Mouse (Mus musculus) intestine, embryonic 16.5 days (tissue): ENCODE measurements around the gene Ctrc. TPM values are rescaled to one million over a fixed set of nuclear protein-coding genes. Genes with fewer than 3 reads are reported as not detected.

Source experiments
- ATAC-seq: fragments of 200-750 bp; cut with Nextera tagmentation; 2 replicates; pipeline ENCODE4 v1.8.0; 2017; ENCODE audit warnings: moderate TSS enrichment, moderate library complexity
- H3K27ac ChIP-seq: fragments of 300-500 bp; sonication (generic); 2 replicates; pipeline ENCODE4 v1.5.1; 2014; ENCODE audit warnings: mild to moderate bottlenecking, low read length
- H3K27me3 ChIP-seq: fragments of 300-500 bp; sonication (generic); replicated peaks from 2 replicates; pipeline ENCODE4 v1.6.1; 2014; ENCODE audit warnings: low read length, control low read depth, mixed read lengths; ENCODE audit not compliant: control insufficient read depth, insufficient read depth
- H3K36me3 ChIP-seq: fragments of 300-500 bp; sonication (generic); 2 replicates; pipeline ENCODE4 v1.6.1; 2014; ENCODE audit warnings: low read length, control low read depth; ENCODE audit not compliant: control insufficient read depth, insufficient read depth
- H3K4me1 ChIP-seq: fragments of 300-500 bp; sonication (generic); 2 replicates; pipeline ENCODE4 v1.6.1; 2014; ENCODE audit warnings: low read length, control low read depth, mixed read lengths; ENCODE audit not compliant: control insufficient read depth, insufficient read depth
- H3K4me2 ChIP-seq: fragments of 300-500 bp; sonication (generic); 2 replicates; pipeline ENCODE4 v1.6.1; 2014; ENCODE audit warnings: low read depth, low read length, control low read depth
- H3K4me3 ChIP-seq: fragments of 300-500 bp; sonication (generic); 2 replicates; pipeline ENCODE4 v1.5.1; 2014; ENCODE audit warnings: mild to moderate bottlenecking, low read length
- H3K9ac ChIP-seq: fragments of 300-500 bp; sonication (generic); 2 replicates; pipeline ENCODE4 v1.6.1; 2014; ENCODE audit warnings: low read depth, low read length
- H3K9me3 ChIP-seq: fragments of 300-500 bp; sonication (generic); 2 replicates; pipeline ENCODE4 v1.6.1; 2016; ENCODE audit warnings: low read length, control low read depth; ENCODE audit not compliant: control insufficient read depth
- WGBS: fragments of 180-500 bp; shearing (Covaris S2); extraction: QIAGEN DNeasy Blood & Tissue Kit; methylation state at CpG from one replicate; pipeline ENCODE4 v1.1.7; 2014; 5-methylcytosine and 5-hydroxymethylcytosine counted together
- polyA plus RNA-seq: library from polyadenylated mRNA; unstranded; fragments of >200 nt; fragmentation: Nextera tagmentation; extraction: Ambion mirVana; gene quantifications from 2 replicates; pipeline ENCODE4 v1.2.1, GENCODE M21; 2015

The Ctrc gene
- polyA plus RNA-seq, 1 experiment from 2014 or later: 0.29 TPM

DNA sequence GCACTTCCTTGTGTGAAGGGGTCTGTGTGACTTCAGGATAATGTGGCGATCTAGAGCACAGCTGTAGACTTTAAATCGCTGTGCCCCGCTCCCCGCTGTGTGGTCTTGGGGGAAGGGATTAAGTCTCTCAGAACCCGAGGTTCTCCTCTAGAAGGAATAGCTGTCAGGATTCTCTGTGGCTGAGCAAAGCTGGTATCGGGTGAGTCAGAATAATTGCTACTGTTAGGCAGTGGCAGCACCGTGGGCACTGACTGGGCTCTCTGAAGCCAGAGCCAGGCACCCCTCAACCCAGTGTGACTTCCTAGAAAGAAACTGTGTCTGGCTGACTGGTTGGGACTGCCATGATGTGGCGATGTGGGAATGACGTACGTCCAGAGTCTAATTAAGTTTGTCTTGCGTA lies 15.8 kb downstream of the Ctrc start:
- Histone ChIP-seq H3K36me3 (no peaks in the 10 kb centered on the region), H3K9me3 (no peaks in the 10 kb centered on the region), H3K27ac (no peak overlapping the region), H3K4me2 (no peak overlapping the region), H3K4me1 (peaks cover 2% of the 10 kb centered on the region; the same call in 1 of the 2 replicates), H3K27me3 (no peaks in the 10 kb centered on the region), H3K9ac (no peak overlapping the region), H3K4me3 (no peak overlapping the region)
- ATAC-seq: no peak
- 57% methylated on average over 11 of the region's 11 CpGs for WGBS

DNA sequence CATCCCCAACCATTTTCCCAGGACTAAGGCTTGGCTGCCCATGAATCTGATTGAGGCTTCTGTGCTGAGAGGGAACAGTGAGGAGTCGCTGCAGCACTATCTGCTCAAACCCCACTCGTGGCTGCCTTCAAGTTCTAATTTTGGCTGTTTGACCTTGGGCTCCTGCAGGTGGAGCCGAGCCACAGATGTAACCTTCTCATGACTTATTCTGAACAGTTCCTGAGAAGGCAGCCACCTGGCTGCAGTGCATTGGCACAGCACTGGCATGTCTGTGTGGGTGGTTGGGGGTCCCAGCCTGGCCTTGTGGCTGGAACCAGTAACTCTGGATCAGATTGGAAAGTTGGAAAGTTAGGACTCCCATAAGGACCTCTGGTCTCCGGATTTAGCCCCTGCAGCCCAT lies 18.0 kb downstream of the Ctrc start:
- Histone ChIP-seq H3K9me3 (no peaks in the 10 kb centered on the region), H3K4me2 (no peak overlapping the region), H3K4me3 (no peak overlapping the region), H3K27me3 (no peaks in the 10 kb centered on the region), H3K27ac (no peak overlapping the region), H3K4me1 (no peaks in the 10 kb centered on the region), H3K9ac (no peak overlapping the region), H3K36me3 (no peaks in the 10 kb centered on the region)
- WGBS: 59% methylated on average over 4 of the region's 4 CpGs
- ATAC-seq: peak; percentile 48; the same call in 1 of the 2 replicates

DNA sequence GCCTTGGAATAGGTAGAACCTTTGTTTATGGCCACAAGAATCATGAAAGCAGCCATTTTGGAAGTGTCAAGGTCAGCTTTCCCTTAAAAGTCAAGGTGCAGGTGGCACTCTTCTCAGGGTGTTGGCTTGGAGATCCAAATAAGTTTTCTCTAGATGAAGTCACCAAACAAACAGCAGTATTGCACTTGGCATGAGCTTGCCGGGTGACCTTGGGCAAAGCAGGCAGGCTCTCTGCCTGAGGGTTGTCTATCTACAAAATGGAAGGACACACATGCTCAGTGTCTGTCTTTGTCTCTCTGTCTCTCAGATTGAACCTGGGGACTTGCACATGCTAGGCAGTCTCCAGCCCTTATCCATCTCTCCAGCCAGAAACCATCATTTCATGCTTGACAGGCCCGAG lies 18.8 kb downstream of the Ctrc start:
- H3K36me3 ChIP-seq: no peaks in the 10 kb centered on the region
- no peak overlapping the region for H3K4me3 ChIP-seq
- ATAC-seq: no peak
- 92% methylated on average over 2 of the region's 2 CpGs for WGBS
- no peak overlapping the region for H3K9ac ChIP-seq
- no peaks in the 10 kb centered on the region for H3K4me1 ChIP-seq
- no peak overlapping the region for H3K27ac ChIP-seq
- no peaks in the 10 kb centered on the region for H3K9me3 ChIP-seq
- no peaks in the 10 kb centered on the region for H3K27me3 ChIP-seq
- no peak overlapping the region for H3K4me2 ChIP-seq

DNA sequence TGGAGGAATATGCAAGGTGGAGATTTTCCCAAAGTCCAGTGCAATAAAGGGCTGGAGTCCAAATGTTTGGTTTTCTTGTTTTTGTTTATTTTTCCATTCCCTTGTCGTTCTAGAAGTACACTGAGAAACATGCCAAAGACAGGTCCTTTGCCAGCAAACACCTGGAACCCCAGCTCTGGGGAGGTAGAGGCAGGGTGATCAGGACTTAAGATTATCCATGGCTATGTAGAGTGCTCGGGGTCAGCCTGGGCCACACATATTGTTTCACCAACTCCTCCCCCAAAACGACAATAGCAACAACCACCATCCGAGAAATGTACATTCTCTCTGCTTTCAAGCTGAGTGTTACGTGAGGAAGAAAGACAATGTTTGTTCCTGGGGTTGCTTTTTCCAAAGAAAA lies 20.1 kb downstream of the Ctrc start, which contains the start of gene Cela2a:
Gene Cela2a, minus strand, starts transcription at position 101 of the 400 bp plus-strand sequence.
- Histone ChIP-seq H3K9ac (no peak within 1 kb of the TSS), H3K4me1 (no peaks in the 10 kb centered on the region), H3K36me3 (no peaks in the 10 kb centered on the region), H3K4me3 (no peak within 1 kb of the TSS), H3K27ac (no peak within 1 kb of the TSS), H3K4me2 (no peak within 1 kb of the TSS), H3K9me3 (no peaks in the 10 kb centered on the region), H3K27me3 (no peaks in the 10 kb centered on the region)
- WGBS: 59% methylated on average over 5 of the region's 5 CpGs
- no peak for ATAC-seq

DNA sequence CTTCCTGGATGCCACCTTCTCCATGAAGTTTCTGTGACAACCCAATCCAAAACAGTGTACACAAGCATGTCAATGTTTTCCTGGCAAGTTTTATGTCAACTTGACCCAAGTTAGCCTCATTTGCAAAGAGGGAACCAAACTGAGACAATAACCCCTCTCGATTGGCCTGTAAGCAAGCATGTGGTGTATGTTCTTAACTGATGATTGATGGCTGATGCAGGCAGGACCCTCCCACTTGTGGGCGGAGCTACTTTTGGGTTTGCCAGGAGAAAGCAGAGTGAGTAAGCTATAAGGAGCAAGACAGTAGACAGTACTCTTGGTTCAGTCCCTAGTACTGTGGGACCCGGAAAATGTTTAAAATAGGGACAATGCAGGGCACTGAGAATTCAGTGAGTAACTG lies 23.2 kb downstream of the Ctrc start:
- no peaks in the 10 kb centered on the region for H3K36me3 ChIP-seq
- ATAC-seq: peak; percentile 17; the same call in 1 of the 2 replicates
- no peaks in the 10 kb centered on the region for H3K27me3 ChIP-seq
- WGBS: 49% methylated on average over 3 of the region's 3 CpGs
- H3K4me2 ChIP-seq: no peak overlapping the region
- H3K4me1 ChIP-seq: no peaks in the 10 kb centered on the region
- no peaks in the 10 kb centered on the region for H3K9me3 ChIP-seq
- H3K9ac ChIP-seq: no peak overlapping the region
- H3K27ac ChIP-seq: no peak overlapping the region
- H3K4me3 ChIP-seq: no peak overlapping the region

DNA sequence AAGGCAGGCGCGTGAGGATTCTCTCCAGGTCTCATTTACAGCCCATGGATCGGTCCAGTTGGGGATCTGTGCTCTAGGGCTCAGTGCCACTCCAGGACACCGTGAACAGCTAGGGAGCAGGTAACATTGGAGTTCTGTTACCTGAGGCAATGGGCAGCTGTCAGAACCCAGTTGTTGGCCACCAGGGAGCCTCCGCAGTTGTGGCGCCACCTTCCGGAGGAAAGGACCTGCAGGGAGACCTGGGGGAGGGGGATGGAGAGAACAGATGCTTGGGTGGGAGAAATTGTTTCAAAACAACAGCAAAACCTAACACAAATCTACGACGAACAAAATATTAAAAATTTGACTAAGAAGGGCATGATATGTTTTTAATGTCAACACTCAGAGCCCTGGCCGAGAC lies 24.1 kb downstream of the Ctrc start:
- no peak for ATAC-seq
- no peak overlapping the region for H3K9ac ChIP-seq
- H3K4me1 ChIP-seq: no peaks in the 10 kb centered on the region
- no peak overlapping the region for H3K27ac ChIP-seq
- no peaks in the 10 kb centered on the region for H3K36me3 ChIP-seq
- WGBS: 72% methylated on average over 10 of the region's 10 CpGs
- no peaks in the 10 kb centered on the region for H3K9me3 ChIP-seq
- H3K4me2 ChIP-seq: no peak overlapping the region
- no peaks in the 10 kb centered on the region for H3K27me3 ChIP-seq
- no peak overlapping the region for H3K4me3 ChIP-seq

DNA sequence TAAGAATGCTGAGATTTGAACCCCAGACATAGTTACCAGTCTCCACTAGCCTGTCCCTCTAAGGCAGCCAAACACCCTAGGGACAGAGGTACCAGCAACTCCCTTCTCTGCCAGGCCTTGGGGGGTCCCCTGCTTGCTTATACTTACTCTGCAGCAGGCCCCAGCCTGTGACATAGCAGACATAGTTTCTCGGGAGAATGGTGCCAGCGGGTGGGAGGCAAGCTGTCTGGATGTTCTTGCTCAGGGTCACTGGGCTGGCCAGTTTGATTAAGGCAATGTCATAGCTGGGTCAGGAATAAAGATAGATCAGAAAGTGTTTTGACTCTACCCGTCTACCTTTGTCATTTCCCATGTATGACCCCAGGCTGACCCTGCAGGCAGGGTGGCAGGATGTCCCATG lies 25.0 kb downstream of the Ctrc start:
- Histone ChIP-seq H3K9ac (no peak overlapping the region), H3K4me2 (no peak overlapping the region), H3K27me3 (no peaks in the 10 kb centered on the region), H3K4me3 (no peak overlapping the region), H3K27ac (no peak overlapping the region), H3K9me3 (no peaks in the 10 kb centered on the region), H3K36me3 (no peaks in the 10 kb centered on the region), H3K4me1 (no peaks in the 10 kb centered on the region)
- ATAC-seq: no peak
- WGBS: 60% methylated on average over 3 of the region's 3 CpGs

DNA sequence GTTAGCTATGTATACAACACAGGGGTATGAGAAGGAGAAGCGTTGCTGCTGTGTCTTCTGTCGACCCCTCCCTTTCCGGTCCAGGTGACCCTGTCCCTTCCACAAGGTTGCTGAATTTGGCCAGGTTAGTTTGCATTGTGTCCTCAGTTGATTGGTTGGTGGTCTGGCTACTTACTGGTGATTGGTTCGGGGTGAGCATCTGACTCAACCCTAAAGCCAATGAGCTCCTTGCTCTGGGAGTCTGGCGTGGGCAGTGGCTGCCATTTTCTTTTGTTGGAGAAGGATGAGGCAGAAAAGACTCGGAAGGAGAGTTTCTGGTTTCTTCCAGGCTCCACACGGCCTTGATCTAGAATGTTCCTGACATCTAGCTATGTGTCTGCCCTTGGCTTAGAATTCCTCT lies 26.8 kb downstream of the Ctrc start:
- no peak for ATAC-seq
- WGBS: 91% methylated on average over 7 of the region's 7 CpGs
- no peak overlapping the region for H3K27ac ChIP-seq
- no peak overlapping the region for H3K4me2 ChIP-seq
- no peaks in the 10 kb centered on the region for H3K27me3 ChIP-seq
- H3K9ac ChIP-seq: no peak overlapping the region
- H3K4me1 ChIP-seq: no peaks in the 10 kb centered on the region
- no peak overlapping the region for H3K4me3 ChIP-seq
- no peaks in the 10 kb centered on the region for H3K9me3 ChIP-seq
- no peaks in the 10 kb centered on the region for H3K36me3 ChIP-seq

DNA sequence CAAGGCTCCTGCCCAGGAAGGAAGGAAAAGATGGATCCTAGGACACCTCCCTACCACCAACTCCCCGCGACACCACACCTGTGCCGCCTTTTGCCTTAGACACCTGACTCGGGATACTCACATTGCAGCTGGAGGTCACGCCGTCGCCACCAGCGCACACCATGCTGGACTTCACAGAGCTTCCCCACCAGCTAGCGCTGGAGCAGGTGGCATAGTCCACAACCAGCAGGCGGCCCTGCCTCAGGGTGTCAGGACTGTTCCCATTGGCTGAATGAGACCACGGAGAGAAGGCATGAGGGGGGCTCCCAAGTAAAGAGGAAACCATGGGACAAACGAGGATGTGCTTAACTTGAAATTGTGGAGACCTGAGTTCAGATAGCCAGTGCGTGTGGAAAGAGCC lies 27.3 kb downstream of the Ctrc start:
- no peaks in the 10 kb centered on the region for H3K4me1 ChIP-seq
- H3K9ac ChIP-seq: no peak overlapping the region
- H3K36me3 ChIP-seq: 0 out of 2 replicates have a peak, but pooled peaks cover under 1% of the 10 kb centered on the region
- H3K27me3 ChIP-seq: no peaks in the 10 kb centered on the region
- WGBS: 90% methylated on average over 13 of the region's 13 CpGs
- H3K9me3 ChIP-seq: no peaks in the 10 kb centered on the region
- no peak overlapping the region for H3K27ac ChIP-seq
- no peak overlapping the region for H3K4me3 ChIP-seq
- no peak for ATAC-seq
- H3K4me2 ChIP-seq: no peak overlapping the region

DNA sequence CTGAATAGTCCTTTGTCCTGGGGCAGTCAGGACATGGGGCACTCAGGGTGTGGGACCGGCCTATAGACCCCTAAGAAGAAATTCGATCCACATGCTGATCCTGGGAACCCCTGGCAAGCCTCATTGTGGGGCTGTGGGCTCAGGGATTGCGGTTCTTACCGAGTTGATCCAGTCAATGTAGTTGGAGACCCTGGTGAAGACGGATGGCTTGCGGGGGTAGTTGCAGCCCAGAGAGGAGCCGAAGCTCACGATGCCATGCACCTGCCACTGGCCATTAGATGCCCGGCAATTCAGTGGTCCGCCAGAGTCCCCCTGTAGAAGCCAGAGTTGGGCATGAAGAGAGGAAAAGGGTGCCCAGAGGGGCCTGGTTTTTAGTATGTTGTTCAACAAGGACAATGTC lies 28.5 kb downstream of the Ctrc start:
- Histone ChIP-seq H3K27me3 (no peaks in the 10 kb centered on the region), H3K9ac (no peak overlapping the region), H3K4me3 (no peak overlapping the region), H3K9me3 (no peaks in the 10 kb centered on the region), H3K36me3 (peaks cover 6% of the 10 kb centered on the region; the same call in 1 of the 2 replicates), H3K4me2 (no peak overlapping the region), H3K27ac (no peak overlapping the region), H3K4me1 (no peaks in the 10 kb centered on the region)
- WGBS: 79% methylated on average over 10 of the region's 10 CpGs
- no peak for ATAC-seq
